Mouse (Mus musculus) cerebellum, adult 2 months (tissue): Measurements from ENCODE around the gene Vav2.

Source experiments
- CTCF ChIP-seq: fragments of 200-500 bp; IDR thresholded peaks from 2 replicates; pipeline ENCODE4 v1.5.1; 2011; ENCODE audit warnings: low read depth, mild to moderate bottlenecking, control low read depth, low read length, moderate library complexity, borderline replicate concordance; ENCODE audit not compliant: insufficient read depth
- POLR2A ChIP-seq: fragments of 200-500 bp; IDR thresholded peaks from 2 replicates; pipeline ENCODE4 v1.6.1; 2011; ENCODE audit warnings: low read length, control low read depth, borderline replicate concordance; ENCODE audit not compliant: insufficient read depth

- TF ChIP-seq CTCF (no peak), POLR2A (no peak)
These were observed 86.2 kb downstream of the Vav2 start for GRCm38 (mm10) chr2:27340682-27341081.
